Mouse (Mus musculus) telencephalon, adult 2 months (tissue): ENCODE measurements around the gene Pycr1.
A peak's percentile ranks its signal among the peaks of the same experiment; 100 is the strongest.

Experiments
- DNase-seq: peaks from one replicate; pipeline ENCODE4 v3.0.0-alpha.2; 2011; ENCODE audit warnings: low read depth, low spot score

Pycr1 gene

GRCm38 (mm10) chr11:120658876-120659410 lies 15.4 kb upstream of the Pycr1 start:
- no peak for DNase-seq

GRCm38 (mm10) chr11:120657301-120657700 lies 13.7 kb upstream of the Pycr1 start:
- DNase-seq = no peak

- DNase-seq = no peak
Measured at GRCm38 (mm10) chr11:120654741-120655140, 11.2 kb upstream of the Pycr1 start.

GRCm38 (mm10) chr11:120651872-120652271 lies 8.3 kb upstream of the Pycr1 start:
- no peak for DNase-seq

- no peak for DNase-seq
Measured at GRCm38 (mm10) chr11:120648001-120648476, 4.5 kb upstream of the Pycr1 start, which contains the start of gene Myadml2. TSS of gene Myadml2 (minus strand) at chr11:120648158.

GRCm38 (mm10) chr11:120647047-120647830 lies 3.7 kb upstream of the Pycr1 start:
- no peak for DNase-seq

- DNase-seq = no peak
Measured at GRCm38 (mm10) chr11:120642939-120643600, 499 bp downstream of the Pycr1 start.

GRCm38 (mm10) chr11:120641869-120642268 lies 1.7 kb downstream of the Pycr1 start:
- no peak for DNase-seq

GRCm38 (mm10) chr11:120641255-120641654 lies 2.3 kb downstream of the Pycr1 start:
- DNase-seq = no peak

GRCm38 (mm10) chr11:120634810-120635209 lies 8.8 kb downstream of the Pycr1 start:
- DNase-seq = no peak

- DNase-seq = peak; percentile 89
Measured at GRCm38 (mm10) chr11:120633520-120634343, 9.8 kb downstream of the Pycr1 start, which contains the start of gene Mafg. TSS of gene Mafg (minus strand) at chr11:120633600.

GRCm38 (mm10) chr11:120632559-120633519 lies 10.7 kb downstream of the Pycr1 start:
- no peak for DNase-seq

- DNase-seq = no peak
Measured at GRCm38 (mm10) chr11:120631726-120632448, 11.7 kb downstream of the Pycr1 start.

- no peak for DNase-seq
Measured at GRCm38 (mm10) chr11:120630881-120631725, 12.5 kb downstream of the Pycr1 start.

GRCm38 (mm10) chr11:120630401-120630871 lies 13.1 kb downstream of the Pycr1 start:
- DNase-seq = no peak

GRCm38 (mm10) chr11:120629911-120630310 lies 13.7 kb downstream of the Pycr1 start:
- no peak for DNase-seq

GRCm38 (mm10) chr11:120629341-120629730 lies 14.2 kb downstream of the Pycr1 start:
- DNase-seq = no peak

GRCm38 (mm10) chr11:120628601-120629340 lies 14.8 kb downstream of the Pycr1 start:
- DNase-seq = no peak
